Mouse (Mus musculus): ENCODE results near the gene 1700012P22Rik. TPM values are rescaled to one million over a fixed set of nuclear protein-coding genes. Genes with fewer than 3 reads are reported as not detected.

1700012P22Rik gene
- total RNA-seq, 2 experiments from 2014 or later, result 0.58 TPM; not detected in 1

Other genes starting within 250 kb of the 1700012P22Rik start
- gene Oog2, start 248.1 kb downstream of the 1700012P22Rik start, total RNA-seq (2021), result not detected
- gene C87977, start 225.5 kb downstream of the 1700012P22Rik start, total RNA-seq (2021), result not detected
- gene Pramel5, start 158.3 kb downstream of the 1700012P22Rik start, total RNA-seq (2021), result not detected
- not detected for gene Gm13128, start 108.5 kb downstream of the 1700012P22Rik start, total RNA-seq (2021)
- gene Gm13119, start 80.8 kb downstream of the 1700012P22Rik start, total RNA-seq (2021), result not detected
- not detected for gene Pramef20, start 60.8 kb downstream of the 1700012P22Rik start, total RNA-seq (2021)
- not detected for gene Pramef12, start 30.3 kb downstream of the 1700012P22Rik start, total RNA-seq (2021)
- not detected for gene Gm9944, start 14.5 kb upstream of the 1700012P22Rik start, total RNA-seq (2021)
- not detected for gene Aadacl3, start 25.0 kb upstream of the 1700012P22Rik start, total RNA-seq (2021)
- not detected for gene 9430007A20Rik, start 81.0 kb upstream of the 1700012P22Rik start, total RNA-seq (2021)
- gene Gm13124, start 126.4 kb upstream of the 1700012P22Rik start, total RNA-seq (2021), result not detected
- not detected for gene Aadacl4, start 174.9 kb upstream of the 1700012P22Rik start, total RNA-seq (2021)
- not detected for gene Gm436, start 247.6 kb upstream of the 1700012P22Rik start, total RNA-seq (2021)

All from layer of hippocampus, postnatal 14 days (tissue).